Mouse (Mus musculus) ovary, postnatal 14 days (tissue): ENCODE results near the gene Nlrc5.

Source experiments
- DNase-seq: peaks from one replicate; pipeline ENCODE4 v3.0.0; 2022; ENCODE audit warnings: low spot score

The Nlrc5 gene

GRCm38 (mm10) chr8:94567159-94567849, 133.1 kb downstream of the Nlrc5 start:
- no peak for DNase-seq

DNA sequence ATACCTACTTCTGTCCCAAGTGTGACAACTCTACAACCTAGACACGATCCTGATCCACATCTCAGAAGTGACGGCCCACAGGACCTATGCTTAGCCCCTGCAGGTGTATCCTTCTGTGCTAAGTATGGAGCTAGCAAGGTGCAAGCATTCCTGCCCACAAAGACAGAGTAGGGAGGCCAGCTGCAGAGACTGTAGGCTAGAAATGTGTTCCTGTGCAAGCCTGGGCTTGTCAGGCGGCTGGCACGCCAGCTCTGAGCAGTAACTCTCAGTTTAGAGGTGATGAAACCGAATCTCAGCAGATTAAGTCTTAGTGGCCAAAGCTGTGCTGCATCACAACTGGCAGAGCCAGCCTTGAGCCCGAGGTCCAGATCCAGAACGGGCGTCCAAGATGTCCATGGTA, 133.9 kb downstream of the Nlrc5 start:
- DNase-seq, result no peak

GRCm38 (mm10) chr8:94569419-94569818, 135.3 kb downstream of the Nlrc5 start:
- DNase-seq, result no peak

- DNase-seq, result no peak
These were observed 137.7 kb downstream of the Nlrc5 start for GRCm38 (mm10) chr8:94571896-94572295.

- no peak for DNase-seq
These were observed 140.2 kb downstream of the Nlrc5 start for GRCm38 (mm10) chr8:94574159-94574907.

GRCm38 (mm10) chr8:94575148-94575547, 141.0 kb downstream of the Nlrc5 start:
- DNase-seq, result no peak
